Mouse (Mus musculus) E14TG2a.4 (cell line): ENCODE measurements around the gene Itgb4.

ENCODE experiments used
- CTCF ChIP-seq: conservative IDR thresholded peaks from 2 replicates; pipeline ENCODE4 v1.5.1; 2014; ENCODE audit warnings: low read length
- NANOG ChIP-seq: IDR thresholded peaks from 2 replicates; pipeline ENCODE4 v1.6.1; 2014; ENCODE audit warnings: borderline replicate concordance, low read length, mixed read lengths

- TF ChIP-seq CTCF (no peak), NANOG (no peak)
Measured at GRCm38 (mm10) chr11:115933747-115934110, 40.8 kb upstream of the Itgb4 start.
